Mouse (Mus musculus): ENCODE measurements at regions not wholly inside any gene's neighbourhood (a gene's known extent, or its start where the extent isn't known, plus 50 kb on each side); places are given as distances from the start of the nearest gene placed in this dataset.

GRCm38 (mm10) chr3:18629233-18629632 is 681.0 kb downstream of the Cypt12 start:
- Histone ChIP-seq H3K4me1 (replicated peaks; ENCODE audit: control insufficient read depth, insufficient read depth, low read length) (no peaks in the 10 kb centered on the region; the same call in 1 of the 2 replicates), H3K36me3 (ENCODE audit: control insufficient read depth, insufficient read depth, low read length) (no peaks in the 10 kb centered on the region), H3K27me3 (ENCODE audit: control insufficient read depth, insufficient read depth, low read length) (no peaks in the 10 kb centered on the region), H3K4me3 (ENCODE audit: control insufficient read depth, insufficient read depth, low read length) (no peak overlapping the region), H3K27ac (ENCODE audit: control insufficient read depth, insufficient read depth, low read length) (no peak overlapping the region)
- no peak for TF ChIP-seq POLR2A (IDR thresholded peaks at IDR 0.05; ENCODE audit: control insufficient read depth, extremely low read depth, insufficient read depth, low read length, poor library complexity)
- TF ChIP-seq CTCF (IDR thresholded peaks at IDR 0.05; ENCODE audit: borderline replicate concordance, control insufficient read depth, extremely low read depth, insufficient read depth, low read length, poor library complexity), result no peak
- WGBS, result 94% methylated on average over 2 of the region's 2 CpGs
- DNase-seq, result no peak

GRCm38 (mm10) chr3:18631601-18632000 is 683.4 kb downstream of the Cypt12 start:
- DNase-seq, result no peak
- Histone ChIP-seq H3K4me1 (replicated peaks; ENCODE audit: control insufficient read depth, insufficient read depth, low read length) (no peaks in the 10 kb centered on the region), H3K27ac (ENCODE audit: control insufficient read depth, insufficient read depth, low read length) (no peak overlapping the region), H3K36me3 (ENCODE audit: control insufficient read depth, insufficient read depth, low read length) (no peaks in the 10 kb centered on the region), H3K4me3 (ENCODE audit: control insufficient read depth, insufficient read depth, low read length) (no peak overlapping the region), H3K27me3 (ENCODE audit: control insufficient read depth, insufficient read depth, low read length) (no peaks in the 10 kb centered on the region)
- WGBS, result 98% methylated on average over 1 of the region's 1 CpGs
- TF ChIP-seq POLR2A (IDR thresholded peaks at IDR 0.05; ENCODE audit: control insufficient read depth, extremely low read depth, insufficient read depth, low read length, poor library complexity) (no peak), CTCF (IDR thresholded peaks at IDR 0.05; ENCODE audit: borderline replicate concordance, control insufficient read depth, extremely low read depth, insufficient read depth, low read length, poor library complexity) (no peak)

- H3K36me3 ChIP-seq (ENCODE audit: control insufficient read depth, insufficient read depth, low read length), result no peaks in the 10 kb centered on the region
- H3K4me3 ChIP-seq (ENCODE audit: control insufficient read depth, insufficient read depth, low read length), result no peak overlapping the region
- no peak for DNase-seq
- H3K4me1 ChIP-seq (replicated peaks; ENCODE audit: control insufficient read depth, insufficient read depth, low read length), result no peaks in the 10 kb centered on the region
- no peak overlapping the region for H3K27ac ChIP-seq (ENCODE audit: control insufficient read depth, insufficient read depth, low read length)
- TF ChIP-seq CTCF (IDR thresholded peaks at IDR 0.05; ENCODE audit: borderline replicate concordance, control insufficient read depth, extremely low read depth, insufficient read depth, low read length, poor library complexity), result no peak
- no peak for TF ChIP-seq POLR2A (IDR thresholded peaks at IDR 0.05; ENCODE audit: control insufficient read depth, extremely low read depth, insufficient read depth, low read length, poor library complexity)
- H3K27me3 ChIP-seq (ENCODE audit: control insufficient read depth, insufficient read depth, low read length), result no peaks in the 10 kb centered on the region
Observed at GRCm38 (mm10) chr3:18634855-18635254, 686.6 kb downstream of the Cypt12 start.

- Histone ChIP-seq H3K36me3 (ENCODE audit: control insufficient read depth, insufficient read depth, low read length) (no peaks in the 10 kb centered on the region), H3K4me1 (replicated peaks; ENCODE audit: control insufficient read depth, insufficient read depth, low read length) (no peaks in the 10 kb centered on the region), H3K4me3 (ENCODE audit: control insufficient read depth, insufficient read depth, low read length) (no peak overlapping the region), H3K27ac (ENCODE audit: control insufficient read depth, insufficient read depth, low read length) (no peak overlapping the region), H3K27me3 (ENCODE audit: control insufficient read depth, insufficient read depth, low read length) (no peaks in the 10 kb centered on the region)
- TF ChIP-seq CTCF (IDR thresholded peaks at IDR 0.05; ENCODE audit: borderline replicate concordance, control insufficient read depth, extremely low read depth, insufficient read depth, low read length, poor library complexity) (no peak), POLR2A (IDR thresholded peaks at IDR 0.05; ENCODE audit: control insufficient read depth, extremely low read depth, insufficient read depth, low read length, poor library complexity) (no peak)
- DNase-seq, result no peak
Observed at GRCm38 (mm10) chr3:18637553-18637952, 689.3 kb downstream of the Cypt12 start.

GRCm38 (mm10) chr3:18640286-18640685 is 692.1 kb downstream of the Cypt12 start:
- H3K4me1 ChIP-seq (replicated peaks; ENCODE audit: control insufficient read depth, insufficient read depth, low read length), result no peaks in the 10 kb centered on the region
- no peaks in the 10 kb centered on the region for H3K27me3 ChIP-seq (ENCODE audit: control insufficient read depth, insufficient read depth, low read length)
- H3K4me3 ChIP-seq (ENCODE audit: control insufficient read depth, insufficient read depth, low read length), result no peak overlapping the region
- H3K27ac ChIP-seq (ENCODE audit: control insufficient read depth, insufficient read depth, low read length), result no peak overlapping the region
- TF ChIP-seq POLR2A (IDR thresholded peaks at IDR 0.05; ENCODE audit: control insufficient read depth, extremely low read depth, insufficient read depth, low read length, poor library complexity) (no peak), CTCF (IDR thresholded peaks at IDR 0.05; ENCODE audit: borderline replicate concordance, control insufficient read depth, extremely low read depth, insufficient read depth, low read length, poor library complexity) (no peak)
- no peak for DNase-seq
- 94% methylated on average over 5 of the region's 5 CpGs for WGBS
- no peaks in the 10 kb centered on the region for H3K36me3 ChIP-seq (ENCODE audit: control insufficient read depth, insufficient read depth, low read length)

- H3K4me1 ChIP-seq (replicated peaks; ENCODE audit: control insufficient read depth, insufficient read depth, low read length), result no peaks in the 10 kb centered on the region
- no peaks in the 10 kb centered on the region for H3K27me3 ChIP-seq (ENCODE audit: control insufficient read depth, insufficient read depth, low read length)
- H3K27ac ChIP-seq (ENCODE audit: control insufficient read depth, insufficient read depth, low read length), result no peak overlapping the region
- DNase-seq, result no peak
- WGBS, result 76% methylated on average over 1 of the region's 1 CpGs
- H3K36me3 ChIP-seq (ENCODE audit: control insufficient read depth, insufficient read depth, low read length), result no peaks in the 10 kb centered on the region
- no peak overlapping the region for H3K4me3 ChIP-seq (ENCODE audit: control insufficient read depth, insufficient read depth, low read length)
- no peak for TF ChIP-seq POLR2A (IDR thresholded peaks at IDR 0.05; ENCODE audit: control insufficient read depth, extremely low read depth, insufficient read depth, low read length, poor library complexity)
- no peak for TF ChIP-seq CTCF (IDR thresholded peaks at IDR 0.05; ENCODE audit: borderline replicate concordance, control insufficient read depth, extremely low read depth, insufficient read depth, low read length, poor library complexity)
Observed at GRCm38 (mm10) chr3:18641688-18642087, 693.5 kb downstream of the Cypt12 start.

- no peak for DNase-seq
- WGBS, result 86% methylated on average over 4 of the region's 4 CpGs
- H3K4me1 ChIP-seq (replicated peaks; ENCODE audit: control insufficient read depth, insufficient read depth, low read length), result no peaks in the 10 kb centered on the region
- H3K27me3 ChIP-seq (ENCODE audit: control insufficient read depth, insufficient read depth, low read length), result no peaks in the 10 kb centered on the region
- H3K4me3 ChIP-seq (ENCODE audit: control insufficient read depth, insufficient read depth, low read length), result no peak overlapping the region
- no peaks in the 10 kb centered on the region for H3K36me3 ChIP-seq (ENCODE audit: control insufficient read depth, insufficient read depth, low read length)
- TF ChIP-seq CTCF (IDR thresholded peaks at IDR 0.05; ENCODE audit: borderline replicate concordance, control insufficient read depth, extremely low read depth, insufficient read depth, low read length, poor library complexity) (no peak), POLR2A (IDR thresholded peaks at IDR 0.05; ENCODE audit: control insufficient read depth, extremely low read depth, insufficient read depth, low read length, poor library complexity) (no peak)
- H3K27ac ChIP-seq (ENCODE audit: control insufficient read depth, insufficient read depth, low read length), result no peak overlapping the region
Observed at GRCm38 (mm10) chr3:18643408-18644035, 695.3 kb downstream of the Cypt12 start.

Data from thymus, adult 2 months (tissue).